Mouse (Mus musculus) limb, embryonic 12.5 days (tissue): Measurements from ENCODE around the gene Psma1. TPM values are rescaled to one million over a fixed set of nuclear protein-coding genes. Genes with fewer than 3 reads are reported as not detected.

Experiments
- ATAC-seq: fragments of 200-750 bp; cut with Nextera tagmentation; 2 replicates; pipeline ENCODE4 v1.8.0; 2017; ENCODE audit warnings: low read depth, moderate TSS enrichment; ENCODE audit not compliant: insufficient number of reproducible peaks, insufficient read depth, low FRiP score, low TSS enrichment
- H3K27ac ChIP-seq: fragments of 300-500 bp; sonication (generic); 2 replicates; pipeline ENCODE4 v1.5.1; 2016; ENCODE audit warnings: mild to moderate bottlenecking, moderate library complexity
- H3K27me3 ChIP-seq: fragments of 300-500 bp; sonication (generic); 2 replicates; pipeline ENCODE4 v1.6.1; 2016; ENCODE audit warnings: mild to moderate bottlenecking, moderate library complexity
- H3K36me3 ChIP-seq: fragments of 300-500 bp; sonication (generic); 2 replicates; pipeline ENCODE4 v1.6.1; 2016; ENCODE audit warnings: mild to moderate bottlenecking, moderate library complexity
- H3K4me1 ChIP-seq: fragments of 300-500 bp; sonication (generic); replicated peaks from 2 replicates; pipeline ENCODE4 v1.6.1; 2016
- H3K4me2 ChIP-seq: fragments of 300-500 bp; sonication (generic); 2 replicates; pipeline ENCODE4 v1.6.1; 2016; ENCODE audit warnings: mild to moderate bottlenecking, moderate library complexity
- H3K4me3 ChIP-seq: fragments of 300-500 bp; sonication (generic); replicated peaks from 2 replicates; pipeline ENCODE4 v1.5.1; 2016; ENCODE audit warnings: mild to moderate bottlenecking
- H3K9ac ChIP-seq: fragments of 300-500 bp; sonication (generic); replicated peaks from 2 replicates; pipeline ENCODE4 v1.6.1; 2016; ENCODE audit warnings: mild to moderate bottlenecking, moderate library complexity
- H3K9me3 ChIP-seq: fragments of 300-500 bp; sonication (generic); 2 replicates; pipeline ENCODE4 v1.6.1; 2016; ENCODE audit warnings: mild to moderate bottlenecking, moderate library complexity
- WGBS: fragments of 180-500 bp; shearing (Covaris S2); methylation state at CpG from one replicate; pipeline ENCODE4 v1.1.7; 2016; 5-methylcytosine and 5-hydroxymethylcytosine counted together
- polyA plus RNA-seq: library from polyadenylated mRNA; unstranded; fragments of >200 nt; fragmentation: Nextera tagmentation; extraction: Ambion mirVana; gene quantifications from 2 replicates; pipeline ENCODE4 v1.2.1, GENCODE M21; 2016

Gene Psma1
- polyA plus RNA-seq, 1 experiment from 2014 or later = 430 TPM

DNA sequence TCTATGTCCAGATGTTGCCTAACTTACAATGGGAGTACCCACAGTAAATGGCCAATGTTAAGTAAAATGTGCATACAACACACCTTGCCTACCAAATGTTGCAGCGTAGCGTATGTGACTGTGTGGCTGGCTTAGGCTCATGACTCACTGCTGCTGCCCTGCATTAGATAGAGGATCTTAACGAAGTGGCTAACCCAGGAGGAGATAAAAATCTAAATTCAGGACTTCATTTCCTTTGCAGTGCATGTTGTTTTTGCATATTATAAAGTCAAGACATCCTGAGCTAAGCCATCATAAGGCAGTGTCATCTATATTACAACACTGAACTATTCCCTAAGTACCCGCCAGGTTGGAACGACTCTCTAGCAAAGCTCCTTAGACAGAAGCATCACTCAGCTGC is 7.5 kb downstream of the Psma1 start:
- peaks cover 92% of the 10 kb centered on the region for H3K36me3 ChIP-seq
- H3K27ac ChIP-seq = no peak overlapping the region
- no peaks in the 10 kb centered on the region for H3K4me1 ChIP-seq
- H3K27me3 ChIP-seq = no peaks in the 10 kb centered on the region
- 97% methylated on average over 5 of the region's 5 CpGs for WGBS
- no peak overlapping the region for H3K4me2 ChIP-seq
- H3K4me3 ChIP-seq = no peak overlapping the region
- no peak overlapping the region for H3K9ac ChIP-seq
- no peak for ATAC-seq
- H3K9me3 ChIP-seq = peaks cover 5% of the 10 kb centered on the region

DNA sequence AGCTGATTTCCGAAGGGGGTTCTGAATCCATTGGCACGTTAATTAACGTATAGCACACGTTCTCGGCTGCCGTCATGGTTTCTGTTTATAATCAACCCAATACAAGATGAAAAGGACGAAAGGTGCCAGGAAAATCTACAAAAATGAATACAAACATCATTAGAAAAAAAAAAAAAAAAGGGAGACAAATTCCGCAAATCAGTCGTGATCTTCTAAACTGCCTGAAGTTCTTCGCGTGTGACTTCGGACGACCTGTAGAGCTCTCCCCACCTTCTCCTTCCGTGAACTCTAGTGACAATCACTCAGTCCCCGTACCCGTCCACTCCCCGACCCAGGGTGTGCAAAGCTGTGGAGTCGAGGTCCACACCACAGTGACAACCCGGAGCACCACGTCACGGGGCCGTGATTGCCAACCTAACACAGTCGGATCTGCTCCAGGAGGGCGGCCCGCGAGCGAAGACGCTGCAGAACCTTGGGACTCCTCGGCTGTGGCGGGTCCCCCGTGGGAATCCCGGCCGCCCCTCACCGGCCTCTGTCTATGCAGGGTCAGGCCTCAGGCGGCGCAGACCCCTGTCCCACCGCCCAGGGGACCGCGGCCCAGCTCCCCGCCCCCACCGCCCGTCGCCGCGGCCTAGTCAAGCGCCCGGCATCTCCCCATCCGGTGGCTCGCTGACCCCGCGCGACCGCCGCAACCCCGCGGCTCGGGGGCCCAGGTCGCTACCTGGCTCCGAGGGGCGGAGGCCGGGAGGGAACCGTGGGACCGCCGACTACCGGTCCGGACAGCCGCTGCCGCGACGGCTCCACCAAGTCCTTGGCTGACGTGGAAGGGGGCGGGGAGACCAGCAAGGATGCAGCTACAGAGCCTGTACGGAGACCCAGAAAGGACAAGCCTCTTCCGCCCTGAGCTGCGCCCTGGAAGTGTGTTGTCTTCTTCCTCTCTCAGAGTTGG is 21.8 kb downstream of the Psma1 start, which contains the start of gene Copb1:
Copb1 (minus strand) TSS at position 827 of the 949 bp plus-strand sequence.
- H3K4me1 ChIP-seq = no peaks in the 10 kb centered on the region; the same call in 1 of the 2 replicates
- peak; percentile 96 for ATAC-seq
- peak within 1 kb of the TSS; percentile 85 for H3K27ac ChIP-seq
- no peaks in the 10 kb centered on the region for H3K27me3 ChIP-seq
- H3K4me2 ChIP-seq = peak within 1 kb of the TSS; percentile 56
- peaks cover 6% of the 10 kb centered on the region; the same call in 1 of the 2 replicates for H3K9me3 ChIP-seq
- peak within 1 kb of the TSS; percentile 97 for H3K9ac ChIP-seq
- H3K4me3 ChIP-seq = peak within 1 kb of the TSS; percentile 98
- H3K36me3 ChIP-seq = peaks cover 30% of the 10 kb centered on the region
- WGBS = 2% methylated on average over 75 of the region's 75 CpGs

DNA sequence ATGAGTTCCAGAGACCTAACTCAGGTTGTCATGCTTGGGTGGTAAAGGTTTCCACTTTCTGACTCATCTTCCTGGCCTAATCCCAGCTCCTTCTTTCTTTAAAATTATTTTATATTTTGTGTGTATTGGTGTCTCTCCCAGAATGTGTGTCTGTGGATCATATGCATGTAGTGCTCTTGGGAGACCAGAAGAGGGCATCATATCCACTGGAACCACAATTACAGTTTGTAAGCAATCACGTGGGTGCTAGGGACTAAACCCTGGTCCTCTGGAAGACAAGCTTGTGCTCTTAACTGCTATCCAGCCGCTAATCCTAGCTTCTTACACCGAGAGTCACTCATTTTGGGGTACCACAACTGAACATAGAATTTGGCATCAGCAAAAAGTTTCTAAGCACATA is 24.2 kb downstream of the Psma1 start:
- no peak overlapping the region for H3K4me2 ChIP-seq
- no peak overlapping the region for H3K4me3 ChIP-seq
- no peaks in the 10 kb centered on the region; the same call in 1 of the 2 replicates for H3K4me1 ChIP-seq
- H3K9me3 ChIP-seq = peaks cover 6% of the 10 kb centered on the region; the same call in 1 of the 2 replicates
- ATAC-seq = no peak
- no peak overlapping the region for H3K9ac ChIP-seq
- H3K27me3 ChIP-seq = no peaks in the 10 kb centered on the region
- 96% methylated on average over 3 of the region's 3 CpGs for WGBS
- no peak overlapping the region for H3K27ac ChIP-seq
- H3K36me3 ChIP-seq = peaks cover 48% of the 10 kb centered on the region

- Histone ChIP-seq H3K4me1 (no peaks in the 10 kb centered on the region), H3K36me3 (peaks cover 77% of the 10 kb centered on the region), H3K9me3 (no peaks in the 10 kb centered on the region), H3K27ac (no peak overlapping the region), H3K4me2 (no peak overlapping the region), H3K9ac (no peak overlapping the region), H3K4me3 (no peak overlapping the region), H3K27me3 (no peaks in the 10 kb centered on the region)
- 89% methylated on average over 7 of the region's 7 CpGs for WGBS
- no peak for ATAC-seq
These were observed 41.9 kb downstream of the Psma1 start for GRCm38 (mm10) chr7:114233980-114234379.

DNA sequence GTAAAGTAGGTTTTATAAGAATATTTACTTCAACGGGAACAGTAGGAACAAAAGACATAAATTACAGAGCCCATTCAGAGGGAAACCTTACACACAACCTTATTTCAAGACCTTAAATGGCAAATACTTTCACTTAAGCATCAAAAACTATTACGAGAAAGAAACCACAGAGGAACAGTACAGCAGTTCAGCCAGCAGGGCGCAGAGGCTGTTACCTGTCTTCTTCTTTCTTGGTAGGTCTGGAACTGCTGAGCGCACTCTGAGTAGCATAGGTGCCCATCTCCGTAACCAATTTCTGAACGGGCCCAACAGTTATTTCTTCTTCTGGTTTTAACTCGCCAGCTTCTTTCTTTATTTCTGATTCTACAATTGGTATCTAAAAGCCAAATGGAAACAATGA is 42.9 kb downstream of the Psma1 start:
- peaks cover 77% of the 10 kb centered on the region for H3K36me3 ChIP-seq
- no peak overlapping the region for H3K27ac ChIP-seq
- H3K9ac ChIP-seq = no peak overlapping the region
- H3K9me3 ChIP-seq = no peaks in the 10 kb centered on the region
- 94% methylated on average over 7 of the region's 7 CpGs for WGBS
- no peaks in the 10 kb centered on the region for H3K27me3 ChIP-seq
- H3K4me2 ChIP-seq = no peak overlapping the region
- ATAC-seq = no peak
- no peak overlapping the region for H3K4me3 ChIP-seq
- no peaks in the 10 kb centered on the region for H3K4me1 ChIP-seq

GRCm38 (mm10) chr7:114231857-114232256 is 44.1 kb downstream of the Psma1 start:
- 88% methylated on average over 3 of the region's 3 CpGs for WGBS
- no peak for ATAC-seq
- Histone ChIP-seq H3K27me3 (no peaks in the 10 kb centered on the region), H3K4me2 (no peak overlapping the region), H3K9me3 (no peaks in the 10 kb centered on the region), H3K4me3 (no peak overlapping the region), H3K27ac (no peak overlapping the region), H3K9ac (no peak overlapping the region), H3K4me1 (no peaks in the 10 kb centered on the region), H3K36me3 (peaks cover 76% of the 10 kb centered on the region)

- no peak overlapping the region for H3K4me2 ChIP-seq
- 96% methylated on average over 1 of the region's 1 CpGs for WGBS
- H3K36me3 ChIP-seq = peaks cover 64% of the 10 kb centered on the region
- H3K9ac ChIP-seq = no peak overlapping the region
- H3K27ac ChIP-seq = no peak overlapping the region
- no peaks in the 10 kb centered on the region for H3K27me3 ChIP-seq
- ATAC-seq = no peak
- no peaks in the 10 kb centered on the region for H3K9me3 ChIP-seq
- H3K4me1 ChIP-seq = no peaks in the 10 kb centered on the region
- H3K4me3 ChIP-seq = no peak overlapping the region
These were observed 49.4 kb downstream of the Psma1 start for GRCm38 (mm10) chr7:114226521-114226920.

DNA sequence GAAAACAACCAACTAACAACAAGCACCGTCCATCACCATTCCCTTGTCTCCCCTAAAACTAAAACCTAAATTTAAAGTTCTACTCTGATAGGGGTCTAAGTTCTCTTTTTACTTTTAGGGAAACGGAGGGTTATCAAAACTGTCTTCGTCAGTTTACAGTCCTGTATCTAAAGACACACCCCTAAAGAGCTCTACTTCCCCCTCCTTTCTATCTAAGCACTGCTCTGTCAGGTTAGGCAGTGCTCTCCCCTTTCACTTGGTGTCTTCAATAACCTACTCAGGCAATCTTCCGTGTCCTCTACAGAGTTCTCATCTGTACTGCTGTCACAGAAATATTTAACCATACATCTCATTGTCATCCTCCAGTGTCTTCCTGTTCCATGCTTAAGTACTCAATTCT is 55.5 kb downstream of the Psma1 start:
- Histone ChIP-seq H3K36me3 (peaks cover 63% of the 10 kb centered on the region), H3K27me3 (no peaks in the 10 kb centered on the region), H3K9ac (no peak overlapping the region), H3K4me1 (no peaks in the 10 kb centered on the region), H3K4me2 (no peak overlapping the region), H3K9me3 (no peaks in the 10 kb centered on the region), H3K4me3 (no peak overlapping the region), H3K27ac (no peak overlapping the region)
- ATAC-seq = no peak
- 94% methylated on average over 4 of the region's 4 CpGs for WGBS

DNA sequence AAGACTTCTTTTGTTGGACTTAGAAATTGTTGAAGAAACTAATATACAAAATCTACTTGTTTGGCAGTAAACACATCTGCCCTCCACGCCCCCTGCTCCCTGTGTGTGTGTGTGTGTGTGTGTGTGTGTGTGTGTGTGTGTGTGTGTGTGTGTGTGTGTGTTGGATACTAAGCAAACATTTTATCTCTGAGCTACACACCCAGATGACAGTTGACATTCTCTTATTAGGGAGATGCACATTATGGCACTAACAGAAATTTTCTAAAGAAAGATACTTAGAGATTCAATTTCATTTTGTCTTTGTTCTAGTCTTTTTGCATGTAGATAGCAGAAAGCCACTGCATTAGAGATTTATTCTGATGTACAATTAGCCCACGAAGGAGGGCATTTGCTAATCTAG is 59.0 kb downstream of the Psma1 start:
- H3K27ac ChIP-seq = no peak overlapping the region
- no peak overlapping the region for H3K4me2 ChIP-seq
- H3K36me3 ChIP-seq = peaks cover 71% of the 10 kb centered on the region

More for the DNA sequence above, 59.0 kb downstream of the Psma1 start:
- Histone ChIP-seq H3K9ac (no peak overlapping the region), H3K9me3 (no peaks in the 10 kb centered on the region), H3K27me3 (no peaks in the 10 kb centered on the region), H3K4me1 (no peaks in the 10 kb centered on the region), H3K4me3 (no peak overlapping the region)
- ATAC-seq = no peak
- WGBS = 87% methylated on average over 2 of the region's 2 CpGs
